Mouse (Mus musculus) heart, postnatal 25 days (tissue): ENCODE measurements around the gene Nptxr. TPM values are rescaled to one million over a fixed set of nuclear protein-coding genes. Genes with fewer than 3 reads are reported as not detected.
"Not testable (repeated sequence)": the region's sequence is repeated elsewhere in the genome, so short reads cannot be mapped to it uniquely, and the experiment has no call there.

Source experiments
- DNase-seq: peaks from one replicate; pipeline ENCODE4 v3.0.0; 2022; ENCODE audit warnings: low spot score
- intact Hi-C: fragments of 180-260 bp; cut with DNase I; formaldehyde crosslinking; loops from one replicate; pipeline ENCODE4 v1.15.1; 2025
- total RNA-seq, 2 experiments: library from RNA; stranded (reverse); gene quantifications; 2 replicates each; pipeline ENCODE4 v1.2.3; 2021

Nptxr gene
- total RNA-seq, 2 experiments from 2014 or later = 1.5 to 1.8 TPM

DNA sequence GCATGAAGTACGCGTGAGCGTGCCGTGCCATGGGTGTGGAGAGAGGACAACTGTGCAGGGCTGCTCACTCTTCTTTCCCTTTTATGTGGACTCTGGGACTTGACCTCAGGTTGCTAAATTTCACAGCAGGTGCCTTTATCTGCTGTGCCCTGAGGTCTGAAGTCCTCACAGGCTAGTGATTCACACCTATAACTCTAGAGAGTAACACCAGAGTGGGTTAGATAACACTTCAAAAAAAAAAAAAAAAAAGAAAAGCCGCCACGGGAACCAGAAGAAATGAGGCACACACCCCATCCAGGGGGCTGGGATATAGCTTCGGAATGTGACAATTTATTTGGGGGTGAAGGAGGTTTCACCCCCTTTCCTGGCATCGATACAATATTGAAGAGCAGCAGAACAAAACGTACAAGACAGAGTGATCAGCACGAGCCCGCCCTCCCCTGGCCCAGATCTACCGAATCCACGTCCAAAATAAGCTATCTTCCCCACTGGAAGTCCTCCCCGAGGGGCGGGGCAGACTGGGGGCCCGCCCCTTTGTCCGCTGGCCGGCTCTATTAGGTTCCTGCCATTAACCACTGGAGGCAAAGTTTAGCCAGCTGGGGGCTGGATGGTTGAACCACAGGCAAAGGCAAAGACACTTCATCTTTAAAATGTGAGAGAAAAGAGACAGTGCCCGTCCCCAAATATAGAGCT lies 19.2 kb upstream of the Nptxr start:
- intact Hi-C loops = no loop called here
- DNase-seq = peak; percentile 75

DNA sequence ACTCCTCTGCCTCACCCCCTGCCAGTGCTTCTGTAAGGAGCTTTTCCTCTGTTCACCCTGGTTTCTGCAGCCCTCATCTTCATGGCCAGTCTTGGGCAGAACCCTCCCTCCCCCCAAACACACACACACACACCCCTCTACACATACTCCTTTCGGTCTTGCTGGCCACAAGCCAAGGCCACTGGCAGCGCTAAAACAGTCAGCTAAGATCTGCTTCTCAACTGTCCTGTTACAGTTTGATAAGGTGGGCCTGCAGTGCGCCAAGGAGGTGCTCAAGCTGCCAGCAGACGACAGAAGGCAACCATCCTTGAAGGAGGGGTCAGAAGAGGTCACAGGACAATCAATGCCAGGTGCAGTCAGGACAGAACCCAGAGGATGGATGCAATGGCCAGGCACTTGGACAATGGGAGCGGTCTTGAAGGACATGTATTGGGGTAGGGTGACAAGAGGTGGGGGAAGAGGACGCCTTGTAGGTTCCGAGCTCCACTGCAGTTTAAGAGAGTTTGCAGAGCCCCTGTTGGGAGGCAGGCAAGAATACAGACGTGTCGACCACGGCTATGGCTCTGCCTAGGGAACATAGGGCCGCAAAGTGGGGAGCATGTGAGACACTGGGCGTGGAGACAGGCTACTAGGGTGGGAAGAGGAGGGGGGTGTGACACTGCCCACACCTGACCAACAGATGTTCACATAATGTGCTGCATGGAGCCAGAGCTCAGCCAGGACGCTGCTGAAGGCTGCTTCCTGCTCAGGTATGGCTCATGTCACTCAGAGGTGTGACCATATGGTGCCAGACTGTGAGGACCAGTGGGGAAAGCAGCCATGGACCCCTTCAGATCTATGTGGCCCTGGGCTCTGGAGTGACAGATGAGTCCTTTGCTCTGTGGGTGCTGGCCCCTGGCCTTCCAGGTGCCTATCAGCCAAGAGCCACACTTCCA lies 18.0 kb upstream of the Nptxr start:
- no peak for DNase-seq
- intact Hi-C loops = no loop called here

DNA sequence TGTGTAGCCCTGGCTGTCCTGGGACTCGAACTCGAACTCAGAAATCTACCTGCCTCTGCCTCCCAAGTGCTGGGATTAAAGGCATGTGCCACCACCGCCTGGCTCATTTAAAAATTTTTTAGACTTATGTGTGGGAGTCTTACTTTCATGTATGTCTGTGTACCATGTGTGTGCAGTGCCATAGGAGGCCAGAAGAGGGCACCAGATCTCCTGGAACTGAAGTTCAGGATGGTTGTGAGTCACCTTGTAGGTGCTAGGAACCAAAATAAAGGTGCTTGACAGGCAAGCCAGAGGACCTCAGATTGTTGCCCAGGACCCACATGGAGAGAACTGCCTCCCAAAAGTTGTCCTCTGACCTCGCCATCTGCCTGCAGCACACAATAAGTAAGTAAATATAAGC lies 13.8 kb upstream of the Nptxr start:
- intact Hi-C loops = no loop called here
- DNase-seq = no peak

DNA sequence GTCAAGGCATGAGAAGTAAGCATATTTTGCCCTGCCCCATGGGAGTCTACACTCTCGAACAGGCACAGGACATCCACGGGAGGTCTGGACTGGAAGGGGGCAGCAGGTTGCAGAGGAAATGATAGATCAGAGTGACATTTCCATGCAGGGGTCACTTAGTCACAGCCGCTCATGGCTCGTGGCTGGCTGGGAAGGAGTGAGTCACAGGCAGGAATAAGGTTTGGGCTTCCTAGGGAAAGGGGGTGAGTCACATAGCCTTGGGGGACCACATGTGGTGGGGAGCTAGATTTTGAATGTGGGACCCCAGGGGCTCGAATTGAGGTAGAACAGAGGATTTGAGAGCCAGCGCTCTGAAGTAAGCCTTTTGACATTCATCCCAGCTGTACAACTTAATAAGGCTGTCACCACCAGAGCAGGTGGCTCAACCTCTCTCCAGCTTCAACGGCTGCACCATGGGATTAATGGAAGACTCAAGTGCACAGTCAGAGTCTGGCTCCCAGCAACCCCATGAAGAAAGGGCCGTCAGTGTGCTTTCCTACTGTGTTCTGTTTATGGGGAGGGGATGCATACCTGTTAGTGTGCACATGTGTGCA lies 9.2 kb upstream of the Nptxr start:
- intact Hi-C loops = no loop called here
- no peak for DNase-seq

DNA sequence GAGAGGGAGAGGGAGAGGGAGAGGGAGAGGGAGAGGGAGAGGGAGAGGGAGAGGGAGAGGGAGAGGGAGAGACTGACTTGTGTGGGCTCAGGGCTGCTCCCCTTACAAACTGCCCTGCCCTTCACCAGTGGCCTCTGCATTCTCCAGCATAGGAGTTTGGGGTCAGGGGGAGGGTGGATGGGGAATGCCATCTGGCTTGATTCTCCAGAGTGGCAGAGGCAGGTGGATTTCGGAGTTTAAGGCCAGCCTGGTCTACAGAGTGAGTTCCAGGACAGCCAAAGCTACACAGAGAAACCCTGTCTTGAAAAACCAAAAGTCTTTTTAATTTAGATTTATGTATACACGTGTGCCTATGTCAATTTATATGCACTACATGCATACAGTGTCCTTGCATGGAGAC lies 8.3 kb upstream of the Nptxr start:
- DNase-seq, intact Hi-C loops: not testable (repeated sequence)

DNA sequence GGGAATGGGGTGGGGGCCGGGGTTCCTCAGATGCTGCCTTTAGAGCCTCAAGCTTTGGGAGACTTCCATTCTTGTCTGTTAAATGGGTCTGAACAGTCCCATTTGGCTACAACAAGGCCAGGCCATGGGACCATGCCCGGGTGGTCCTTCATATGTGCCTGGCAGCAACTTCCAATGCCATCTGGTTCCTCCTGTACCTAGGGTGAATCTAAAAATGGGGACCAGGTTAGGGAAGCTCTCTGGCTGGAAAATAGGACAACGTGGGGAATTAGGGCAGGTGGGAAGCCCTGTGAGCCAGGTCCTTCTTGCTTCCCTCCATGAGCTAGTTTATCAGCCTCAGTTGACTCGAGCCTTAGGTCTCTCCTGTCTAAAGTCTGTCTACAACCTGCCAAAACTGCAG lies 6.4 kb upstream of the Nptxr start:
- intact Hi-C loops = no loop called here
- DNase-seq = no peak

DNA sequence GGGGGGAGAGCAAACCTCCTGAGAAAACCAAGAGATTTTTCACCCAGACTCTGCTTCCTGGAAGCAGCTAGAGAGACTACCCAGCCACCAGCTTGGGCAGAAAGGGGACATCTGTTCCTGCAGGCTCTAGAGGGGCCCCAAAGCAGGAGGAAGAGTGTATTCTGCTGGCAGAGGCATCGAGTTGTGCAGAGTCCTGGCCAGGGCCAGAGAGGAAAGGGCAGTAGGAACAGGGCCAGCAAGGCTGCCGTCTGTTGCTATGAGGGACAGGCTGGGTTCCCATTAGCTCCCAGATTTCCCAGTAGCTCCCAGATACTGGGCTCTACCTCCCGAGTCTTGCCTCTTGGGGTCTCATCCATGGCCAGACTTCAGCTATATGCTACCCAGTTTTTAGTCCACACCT lies 5.5 kb upstream of the Nptxr start:
- no peak for DNase-seq
- intact Hi-C loops = no loop called here

DNA sequence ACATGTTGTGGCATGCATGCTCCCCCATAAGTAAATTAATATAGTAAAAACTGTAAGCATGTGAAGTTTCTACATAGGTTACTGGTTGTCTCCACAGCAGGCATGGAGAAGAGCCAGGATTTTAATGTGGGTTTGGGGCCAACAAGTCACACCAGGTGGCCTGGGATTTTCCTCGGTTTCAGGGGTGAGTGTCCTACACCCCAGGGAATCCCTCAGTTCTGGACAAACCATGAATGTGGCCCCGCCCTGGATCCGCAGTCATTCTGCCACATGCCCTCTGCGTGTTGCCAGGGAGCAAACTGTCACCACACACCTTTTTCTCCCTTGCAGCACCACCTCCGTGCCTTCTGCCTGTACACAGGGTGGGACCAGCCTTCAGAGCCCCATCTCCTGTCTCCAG lies 4.1 kb upstream of the Nptxr start:
- no peak for DNase-seq
- intact Hi-C loops = no loop called here

DNA sequence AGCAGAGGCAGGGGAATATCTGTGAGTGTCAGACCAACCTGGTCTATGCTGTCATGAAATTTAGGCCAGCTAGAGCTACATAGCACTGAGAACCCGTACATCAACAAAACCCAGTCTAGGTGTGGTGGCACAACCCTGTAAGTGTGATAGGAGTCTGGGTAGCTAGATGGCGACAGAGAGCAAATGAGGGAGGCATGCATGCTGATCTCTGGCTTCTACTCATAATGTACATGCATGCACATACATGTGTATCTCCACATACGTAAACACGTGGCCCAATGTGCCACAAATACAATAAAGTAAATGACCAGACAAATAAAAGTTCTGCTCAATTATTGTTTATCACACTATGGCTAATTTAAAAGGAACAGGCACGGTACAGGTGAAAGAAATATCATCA lies 3.5 kb upstream of the Nptxr start:
- intact Hi-C loops = no loop called here
- DNase-seq = no peak

DNA sequence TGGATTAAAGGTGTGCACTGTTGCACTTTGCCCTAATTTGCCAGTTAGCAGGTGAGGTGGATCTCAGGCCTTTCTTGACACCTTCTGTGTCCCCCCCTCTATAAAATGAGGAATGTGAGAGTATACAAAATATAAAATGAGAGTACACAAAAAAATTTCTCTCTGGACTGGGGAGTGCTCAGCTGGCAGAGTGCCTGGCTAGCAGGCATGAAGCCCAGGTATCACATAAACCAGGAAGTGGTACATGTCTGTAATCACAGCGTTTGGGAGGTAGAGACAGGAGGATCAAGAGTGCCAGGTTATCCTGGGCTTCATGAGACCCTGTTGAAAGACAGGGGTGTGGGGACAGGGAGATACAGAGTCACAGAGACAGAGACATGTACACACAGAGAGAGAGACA lies 2.5 kb upstream of the Nptxr start:
- intact Hi-C loops = no loop called here
- no peak for DNase-seq

DNA sequence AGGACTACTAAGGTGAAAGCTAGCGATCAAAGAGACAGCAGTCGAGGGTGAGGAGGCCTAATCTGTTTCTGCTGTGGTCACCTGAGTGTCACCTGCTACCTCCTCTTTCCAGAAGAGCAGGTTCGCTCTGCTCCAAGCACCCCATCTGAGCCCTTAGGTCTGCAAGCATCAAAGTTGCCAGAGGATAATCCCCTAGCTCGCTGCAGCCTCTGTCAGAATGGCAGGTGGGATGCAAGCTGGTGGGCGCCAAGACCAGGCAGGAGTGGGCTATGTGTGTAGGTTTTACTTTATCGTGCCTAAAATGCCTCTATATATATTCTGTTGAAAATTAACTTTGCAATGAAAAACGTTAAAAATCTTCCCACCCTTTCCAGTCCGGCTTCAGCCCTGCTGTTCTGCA lies 680 bp upstream of the Nptxr start:
- DNase-seq = no peak
- intact Hi-C loops = no loop called here

DNA sequence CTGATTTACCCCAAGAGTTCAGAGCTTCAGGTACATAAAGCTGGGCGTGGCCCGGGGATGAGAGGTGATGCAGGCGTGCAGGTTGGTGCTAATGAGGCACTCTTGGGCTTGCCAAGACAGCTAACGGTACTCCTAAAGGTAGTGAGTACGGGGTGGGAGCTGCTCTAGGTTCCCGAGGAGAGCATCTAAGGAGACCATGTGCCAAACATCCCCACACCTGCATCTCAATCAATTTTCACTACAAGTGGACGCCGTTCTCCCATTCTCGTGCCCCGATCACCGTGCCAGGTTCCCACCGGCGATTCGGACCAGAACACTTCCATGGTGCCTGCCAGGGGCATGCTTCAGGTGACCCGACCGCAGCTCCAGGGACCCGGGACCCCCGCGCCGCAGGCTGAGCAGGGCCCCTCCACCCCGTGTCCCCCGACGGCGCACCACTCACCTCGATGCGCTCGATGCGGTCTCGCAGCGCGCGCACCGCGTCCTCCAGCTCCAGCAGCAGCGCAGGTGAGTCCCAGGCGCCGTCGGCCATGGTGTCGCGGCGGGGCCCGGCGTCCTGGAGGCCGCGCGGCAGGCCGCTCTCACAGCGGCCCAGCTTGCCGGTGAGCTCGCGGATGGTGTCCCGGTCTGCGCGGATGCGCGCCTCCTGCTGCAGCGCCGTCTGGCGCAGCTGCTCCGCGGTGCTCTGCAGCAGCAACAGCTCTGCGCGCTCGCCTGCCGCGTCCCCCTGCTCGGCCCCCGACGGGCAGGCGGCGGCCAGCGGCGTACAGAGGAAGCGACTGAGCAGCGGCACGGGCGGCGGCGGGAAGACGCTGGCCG lies 824 bp downstream of the Nptxr start:
- no peak for DNase-seq
- intact Hi-C loops = no loop called here

DNA sequence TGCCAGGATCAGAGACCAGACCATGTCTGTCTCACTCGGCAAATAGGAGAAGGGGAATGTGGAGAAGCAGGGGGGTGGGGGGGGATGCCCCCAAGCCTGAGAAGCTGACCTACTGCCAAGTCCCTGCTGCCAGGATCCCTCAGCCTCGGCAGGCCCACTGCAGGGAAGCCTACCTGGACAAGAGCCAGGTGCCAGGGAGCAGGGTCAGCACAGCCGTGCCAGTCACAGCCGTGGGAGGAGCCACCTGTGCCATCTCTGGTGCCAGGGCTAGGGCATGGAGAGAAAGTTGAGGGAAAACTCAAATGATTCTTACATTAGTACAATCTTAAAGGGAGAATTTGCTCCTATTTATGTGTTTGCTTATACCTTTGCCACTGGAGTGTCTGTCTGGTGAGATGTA lies 2.3 kb downstream of the Nptxr start:
- intact Hi-C loops = no loop called here
- DNase-seq = no peak

DNA sequence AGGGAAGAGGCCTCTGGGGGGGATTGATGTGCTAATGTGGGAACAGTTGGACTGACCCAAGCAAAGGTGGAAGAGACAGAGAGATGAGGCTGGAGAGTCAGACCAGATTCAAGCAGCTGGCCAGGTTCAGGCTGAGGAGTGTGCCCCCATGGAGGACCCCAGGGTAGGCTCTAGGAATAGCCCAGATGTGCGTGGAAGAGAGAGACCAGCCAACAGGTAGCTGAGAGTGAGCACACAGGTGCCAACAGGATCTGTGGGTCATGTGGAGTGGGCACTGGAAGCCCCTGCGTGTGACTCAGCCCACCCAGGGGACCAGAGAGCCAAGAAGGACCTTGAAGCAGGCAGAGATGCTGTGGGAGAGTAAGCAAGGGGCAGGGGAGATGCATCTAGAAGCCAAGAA lies 2.9 kb downstream of the Nptxr start:
- no peak for DNase-seq
- intact Hi-C loops = no loop called here

DNA sequence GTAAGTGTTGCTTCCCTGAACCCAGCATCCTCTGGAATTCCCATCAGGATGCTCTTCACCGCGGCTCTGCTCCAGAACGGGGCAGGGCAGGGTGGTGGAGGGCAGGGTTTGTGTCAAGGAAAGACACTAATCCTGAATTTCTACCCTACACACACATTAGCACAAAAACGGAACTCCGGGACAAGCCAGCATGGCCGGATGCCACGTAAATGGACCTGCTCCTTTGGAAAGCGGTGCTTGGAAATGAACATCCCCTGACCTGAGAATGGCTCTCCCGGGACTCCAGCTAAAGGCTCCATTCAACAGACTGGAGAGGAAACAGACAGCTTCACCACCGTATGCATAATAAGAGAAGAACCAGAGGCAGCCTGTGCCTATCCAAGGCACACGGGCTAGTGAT lies 3.9 kb downstream of the Nptxr start:
- no peak for DNase-seq
- intact Hi-C loops = no loop called here

DNA sequence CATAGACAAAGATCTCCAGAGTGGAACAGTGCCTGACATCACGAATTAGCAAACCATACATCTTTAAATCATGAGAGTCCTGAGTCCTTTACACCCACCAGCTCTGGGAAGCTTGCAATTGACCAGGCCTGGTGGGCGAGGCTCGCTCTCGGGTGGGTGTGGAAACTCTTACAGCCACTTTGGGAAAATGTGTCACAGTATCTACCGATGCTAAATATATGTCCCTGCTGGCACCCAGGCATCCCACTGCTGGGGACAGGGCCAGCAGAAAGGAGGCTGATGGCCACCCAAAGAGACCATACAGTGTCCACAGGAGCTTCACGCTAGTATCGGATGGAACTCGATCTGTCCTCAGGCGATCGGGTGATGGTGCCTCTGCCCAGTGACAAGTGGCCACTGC lies 6.0 kb downstream of the Nptxr start:
- intact Hi-C loops = no loop called here

DNA sequence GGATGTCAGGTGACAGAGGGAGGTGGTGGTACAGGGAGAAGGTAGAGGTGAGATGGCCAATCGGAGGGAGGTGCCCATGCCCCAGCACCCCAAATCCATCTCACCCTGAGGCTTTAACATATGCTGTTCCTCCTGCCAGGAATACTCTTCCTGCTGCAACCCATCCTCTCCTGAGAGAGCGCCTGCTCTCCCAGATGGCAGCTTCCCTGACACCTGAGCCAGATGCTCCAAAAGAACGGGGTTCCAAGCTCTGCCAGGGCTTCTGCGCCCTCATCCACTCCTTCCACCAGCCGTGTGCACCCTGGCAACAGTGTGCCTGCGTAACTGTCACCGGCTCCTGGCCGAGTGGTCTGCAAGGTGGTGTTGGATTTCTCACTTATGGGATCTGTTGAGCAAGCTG lies 6.9 kb downstream of the Nptxr start:
- intact Hi-C loops = no loop called here
- no peak for DNase-seq

More for the DNA sequence above, 6.0 kb downstream of the Nptxr start:
- DNase-seq = no peak

DNA sequence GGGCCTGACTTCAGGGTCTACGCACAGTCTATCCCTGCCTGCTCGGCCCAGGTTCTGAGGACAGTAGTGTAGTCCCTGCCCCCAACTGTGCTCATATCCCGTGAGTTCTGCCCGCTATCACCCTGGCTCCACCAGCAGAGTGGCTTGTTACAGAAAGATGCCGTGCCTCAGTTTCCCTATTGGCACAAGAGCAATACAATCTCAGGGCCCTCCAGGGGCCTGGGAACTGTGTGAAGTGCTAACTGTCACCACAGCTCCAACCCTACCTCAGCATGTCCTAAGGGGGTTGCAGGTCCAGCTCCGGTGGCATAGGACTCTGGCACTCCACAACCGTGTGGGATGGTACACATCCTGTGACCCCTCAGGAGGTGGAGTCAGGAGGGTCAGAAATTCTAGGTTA lies 7.5 kb downstream of the Nptxr start:
- intact Hi-C loops = no loop called here

DNA sequence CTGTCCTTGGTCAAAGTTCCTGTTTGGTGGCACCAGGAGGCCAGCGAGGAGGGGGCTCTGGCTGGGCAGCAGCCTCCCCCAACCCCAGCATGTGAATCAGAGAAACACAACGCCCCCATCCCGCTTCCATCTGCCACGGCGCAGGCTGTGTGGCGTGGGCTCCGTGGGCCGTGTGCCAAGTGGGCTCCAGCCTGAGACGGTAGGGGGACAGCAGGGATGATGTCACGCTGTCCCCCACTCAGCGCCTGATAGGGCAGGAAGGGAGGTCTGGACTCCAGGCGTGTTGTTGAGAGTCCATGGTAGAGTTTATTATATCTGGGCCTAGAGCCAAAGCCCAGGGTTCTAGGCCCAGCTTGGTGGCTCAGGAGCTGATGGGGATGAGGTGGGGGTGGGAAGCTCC lies 8.3 kb downstream of the Nptxr start:
- no peak for DNase-seq
- intact Hi-C loops = no loop called here

More for the DNA sequence above, 7.5 kb downstream of the Nptxr start:
- DNase-seq = no peak

DNA sequence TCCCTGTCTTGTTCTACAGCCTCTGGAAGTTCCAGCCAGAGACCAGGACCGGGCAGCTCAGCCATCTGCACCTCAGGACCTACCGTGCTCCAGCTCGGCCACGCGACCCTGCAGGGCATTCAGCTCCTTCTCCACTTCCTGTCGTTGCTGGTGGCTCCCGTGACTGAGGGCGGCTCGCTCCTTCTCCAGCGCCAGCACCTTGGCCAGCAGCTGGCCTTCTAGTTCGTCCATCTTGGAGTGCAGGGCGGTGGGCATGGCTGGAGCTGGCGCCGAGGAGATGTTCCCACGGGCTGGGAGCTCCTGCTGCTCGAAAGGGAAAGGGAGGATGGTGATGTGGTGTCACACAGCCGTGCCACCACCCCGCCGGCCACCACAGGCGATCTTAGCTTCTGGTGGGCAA lies 10.4 kb downstream of the Nptxr start:
- no peak for DNase-seq
- intact Hi-C loops = no loop called here
